Mouse (Mus musculus) liver, postnatal 0 days (tissue): ENCODE results near the gene Bcas2.

Experiments used
- CTCF ChIP-seq: sonication (generic); IDR thresholded peaks from 2 replicates; pipeline ENCODE4 v1.5.1; 2016; ENCODE audit warnings: antibody characterized with exemption, low read depth
- EP300 ChIP-seq: IDR thresholded peaks from 2 replicates; pipeline ENCODE4 v1.6.1; 2016; ENCODE audit warnings: antibody characterized with exemption, low read depth, mild to moderate bottlenecking

GRCm38 (mm10) chr3:103188856-103189255 lies 17.4 kb downstream of the Bcas2 start:
- TF ChIP-seq CTCF = no peak
- no peak for TF ChIP-seq EP300
